Mouse (Mus musculus): Measurements from ENCODE around the gene Hsp90b1.
"Not testable (repeated sequence)": the region's sequence is repeated elsewhere in the genome, so short reads cannot be mapped to it uniquely, and the experiment has no call there.

Hsp90b1 gene

DNA sequence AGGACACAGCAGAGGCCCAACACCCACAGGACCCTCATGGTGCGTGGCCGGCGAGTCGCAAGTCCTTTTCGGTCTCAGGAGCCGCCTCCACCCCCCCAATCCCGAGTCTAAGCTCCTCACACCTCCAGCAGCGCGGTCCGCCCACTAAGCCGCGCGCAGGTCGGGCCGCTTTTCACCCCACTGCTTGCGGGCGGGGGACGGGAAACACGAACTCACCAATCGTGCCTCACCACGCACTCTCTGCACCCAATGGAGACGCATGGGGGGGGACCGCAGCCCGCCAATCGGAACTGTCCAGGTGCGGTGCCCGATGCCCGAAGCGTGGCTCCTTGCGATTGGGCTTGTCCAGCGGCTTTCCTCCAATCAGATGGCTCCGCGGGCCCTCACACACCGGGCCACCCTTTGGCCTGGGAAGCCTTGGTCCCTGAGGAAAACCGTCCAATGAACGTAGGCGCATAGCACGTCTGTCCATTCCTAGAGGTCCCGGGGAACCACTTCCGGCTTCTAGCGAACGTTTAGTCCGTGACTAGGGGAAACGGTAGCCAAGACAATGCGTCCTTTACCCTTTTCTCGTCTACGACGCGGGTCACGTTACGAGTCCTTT is at the start of gene Hsp90b1, which contains the start of gene Ttc41:
Hsp90b1 (minus strand) TSS at position 192 of the 604 bp plus-strand sequence.
Ttc41 (plus strand) TSS at position 494 of the 604 bp plus-strand sequence.
- DNase-seq (ENCODE audit: low spot score): peak; percentile 94

DNA sequence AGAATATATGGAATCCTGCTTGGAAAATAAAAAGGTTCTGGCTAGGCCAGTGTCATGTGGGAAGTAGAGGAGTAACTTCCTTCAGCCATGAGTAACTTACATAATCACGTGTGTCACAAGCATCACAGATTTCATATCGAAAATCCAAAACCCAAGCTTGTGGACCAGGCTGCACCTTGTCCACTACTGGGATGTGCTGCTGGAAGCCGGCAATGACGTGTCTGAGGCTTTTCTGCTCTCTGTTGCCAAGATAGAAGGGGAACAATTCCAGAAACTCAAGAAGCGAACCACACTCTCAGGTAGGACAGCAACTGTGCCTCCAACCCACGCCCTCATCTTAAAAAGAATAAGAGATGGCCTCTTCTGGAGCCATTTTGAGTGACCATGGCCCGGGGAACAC is 39.0 kb upstream of the Hsp90b1 start:
- DNase-seq (ENCODE audit: low spot score): no peak

DNA sequence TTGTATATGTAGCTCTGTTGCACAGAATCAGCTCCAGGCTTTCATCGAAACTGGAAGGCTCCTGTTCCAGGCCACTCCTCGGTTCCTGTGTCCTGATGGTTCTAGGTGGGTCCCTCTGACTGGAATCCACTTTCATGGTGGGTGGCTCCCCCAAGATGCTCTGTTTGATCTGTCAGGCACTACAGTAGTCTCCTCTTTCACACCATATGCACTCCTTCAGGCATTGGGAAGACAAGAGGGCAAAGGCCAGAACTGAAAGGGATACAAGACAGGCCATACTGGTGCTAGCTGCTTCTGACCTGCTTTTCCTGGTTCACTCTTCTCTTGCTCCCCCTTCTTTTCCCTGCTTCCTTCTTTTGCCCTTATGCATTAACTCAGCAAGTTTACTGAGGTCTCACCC is 37.6 kb upstream of the Hsp90b1 start:
- no peak for DNase-seq (ENCODE audit: low spot score)

DNA sequence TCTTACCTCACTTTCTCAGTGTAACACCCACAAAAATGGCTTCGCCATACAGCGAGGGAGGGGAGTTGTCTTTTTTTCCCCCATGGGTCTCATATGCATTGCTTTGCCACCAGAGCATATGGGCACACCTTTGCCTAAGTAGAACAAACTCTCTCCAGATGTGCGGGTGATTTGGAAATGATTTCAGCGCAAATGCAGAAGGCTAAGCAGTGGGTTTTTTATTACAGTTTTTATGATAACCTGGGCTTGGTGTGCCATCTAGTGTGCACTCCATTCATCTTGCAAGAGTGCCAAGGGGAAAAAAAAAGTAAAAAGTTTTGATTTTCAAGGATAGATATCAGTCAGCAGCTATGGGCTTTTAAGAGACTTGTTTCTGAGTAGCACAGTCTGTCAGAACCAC is 29.7 kb upstream of the Hsp90b1 start:
- DNase-seq (ENCODE audit: low spot score): no peak

DNA sequence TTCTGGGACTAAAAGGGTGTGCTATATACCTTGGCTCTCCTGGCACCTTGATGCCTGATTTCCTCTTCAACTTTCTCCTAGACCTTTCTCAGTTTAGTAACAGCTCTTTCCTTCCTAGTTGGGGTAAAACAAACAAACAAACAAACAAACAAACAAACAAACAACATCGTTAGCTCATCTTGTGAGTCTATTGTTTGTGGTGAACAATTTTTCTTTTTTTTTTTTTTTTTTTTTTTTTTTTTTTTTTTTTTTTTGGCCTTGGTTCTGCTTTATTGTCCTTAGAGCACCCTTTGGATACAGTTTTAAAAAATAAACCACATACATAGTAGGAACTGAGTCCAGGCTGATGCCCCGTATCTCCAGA is 26.2 kb upstream of the Hsp90b1 start:
- no peak for DNase-seq (ENCODE audit: low spot score)

DNA sequence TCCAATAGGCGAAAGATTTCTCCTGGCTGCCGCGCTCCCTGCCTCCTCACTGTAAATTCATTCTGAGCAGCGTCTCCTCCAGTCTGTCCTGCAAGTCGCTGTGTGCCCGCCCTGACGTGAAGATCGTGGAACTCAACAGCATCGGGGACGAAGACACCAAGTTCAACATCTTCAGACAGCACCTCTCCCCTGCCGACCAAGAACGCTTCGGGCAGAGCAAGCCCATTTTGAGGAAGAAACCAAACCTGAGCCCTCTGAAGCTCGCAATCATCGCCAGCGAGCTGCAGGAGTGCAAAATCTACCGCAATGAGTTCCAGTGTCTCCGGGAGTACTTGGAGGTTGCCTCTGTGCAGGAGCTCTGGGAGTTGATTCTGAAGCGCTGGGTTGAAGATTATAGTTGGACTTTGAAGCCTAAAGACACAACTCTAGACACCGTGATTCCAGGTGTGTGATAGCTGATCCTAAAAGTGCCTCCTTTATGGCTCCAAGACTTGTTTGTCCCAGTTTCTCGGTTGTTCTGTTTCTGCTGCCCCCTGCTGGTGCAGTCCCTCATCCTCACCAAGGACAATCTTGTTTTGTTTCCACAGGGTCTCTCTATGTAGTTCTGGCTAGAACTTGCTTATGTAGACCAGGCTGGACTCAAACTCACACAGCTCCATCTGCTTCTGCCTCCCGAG is 25.7 kb upstream of the Hsp90b1 start:
- DNase-seq (ENCODE audit: low spot score): peak; percentile 83

DNA sequence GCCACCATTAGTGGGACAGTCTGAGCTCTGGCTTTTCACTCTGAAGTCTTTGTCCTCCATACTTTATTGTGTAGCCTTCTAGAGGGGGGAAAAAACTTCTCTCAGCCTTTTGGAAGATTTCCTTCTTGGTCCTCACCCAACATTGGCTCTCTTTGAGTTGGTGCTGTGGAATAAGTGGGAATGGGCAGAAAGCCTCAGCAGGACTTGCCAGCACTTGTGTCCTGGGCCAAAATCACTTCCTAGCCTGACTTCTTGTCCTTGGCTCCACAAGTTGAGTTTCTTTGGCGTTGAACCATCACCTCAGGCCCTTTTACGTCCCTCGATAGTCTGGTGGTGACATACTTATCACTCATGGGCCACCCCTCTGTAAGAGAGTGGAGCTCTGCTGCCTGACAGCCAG is 22.9 kb upstream of the Hsp90b1 start:
- DNase-seq (ENCODE audit: low spot score): no peak

DNA sequence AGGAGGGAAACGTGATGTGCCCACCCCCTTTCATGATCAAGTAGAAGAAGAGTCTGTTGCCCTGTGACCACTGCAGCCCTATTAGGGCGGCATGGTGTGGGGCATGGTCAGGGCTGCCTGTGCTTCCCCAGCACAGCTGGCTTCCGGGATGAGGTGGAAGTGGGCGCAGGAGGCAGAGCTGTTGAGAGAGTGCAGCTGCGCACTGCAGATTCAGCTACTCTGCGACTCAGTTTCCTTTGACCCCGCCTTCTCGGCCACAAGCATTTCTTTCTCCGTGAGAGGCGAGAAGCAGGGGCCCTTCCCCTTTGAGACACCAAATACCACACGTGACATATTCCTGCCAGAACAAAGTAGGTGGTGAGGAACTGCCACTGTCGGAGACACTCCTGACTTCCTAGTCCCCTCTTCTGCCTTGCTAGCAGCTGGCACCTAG is 22.3 kb upstream of the Hsp90b1 start:
- no peak for DNase-seq (ENCODE audit: low spot score)

DNA sequence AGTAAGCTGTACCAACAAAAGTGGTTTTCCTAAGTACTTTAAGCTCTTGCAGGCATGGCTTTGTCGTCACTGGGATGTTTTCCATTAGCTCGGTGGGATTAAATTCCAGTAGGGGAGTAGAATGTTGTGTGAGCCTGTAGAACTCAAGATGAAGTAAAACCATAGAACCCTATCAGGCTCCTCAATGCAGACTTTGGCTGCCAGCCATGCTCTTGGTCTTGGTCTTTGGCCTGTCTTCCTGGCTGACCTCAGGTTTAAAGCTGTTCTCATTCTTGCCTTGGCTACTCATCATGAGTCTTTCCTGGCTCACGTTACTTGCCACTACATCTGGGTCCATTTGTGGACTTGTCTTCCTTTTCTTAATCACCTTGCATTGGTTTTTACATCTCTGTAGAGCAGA is 6.8 kb upstream of the Hsp90b1 start:
- DNase-seq (ENCODE audit: low spot score): no peak

DNA sequence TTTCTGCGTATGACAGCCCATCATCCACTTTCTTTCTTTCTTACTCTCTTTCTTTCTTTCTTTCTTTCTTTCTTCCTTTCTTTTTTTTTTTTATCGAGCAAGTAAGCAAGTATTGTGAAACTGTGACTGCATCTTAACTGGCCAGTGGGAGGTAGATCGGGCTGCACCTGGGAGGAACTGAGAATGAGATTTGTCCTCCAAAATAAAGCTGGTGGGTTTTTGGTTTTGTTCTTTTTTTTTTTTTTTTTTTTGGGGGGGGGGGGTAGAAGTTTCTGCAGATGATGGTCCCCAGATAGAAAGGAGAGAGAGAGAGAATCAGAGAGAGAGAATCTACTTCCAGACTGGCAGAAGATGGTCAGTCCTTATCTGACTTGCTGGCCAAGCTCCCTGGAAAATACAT is 1.8 kb upstream of the Hsp90b1 start:
- DNase-seq (ENCODE audit: low spot score): no peak

DNA sequence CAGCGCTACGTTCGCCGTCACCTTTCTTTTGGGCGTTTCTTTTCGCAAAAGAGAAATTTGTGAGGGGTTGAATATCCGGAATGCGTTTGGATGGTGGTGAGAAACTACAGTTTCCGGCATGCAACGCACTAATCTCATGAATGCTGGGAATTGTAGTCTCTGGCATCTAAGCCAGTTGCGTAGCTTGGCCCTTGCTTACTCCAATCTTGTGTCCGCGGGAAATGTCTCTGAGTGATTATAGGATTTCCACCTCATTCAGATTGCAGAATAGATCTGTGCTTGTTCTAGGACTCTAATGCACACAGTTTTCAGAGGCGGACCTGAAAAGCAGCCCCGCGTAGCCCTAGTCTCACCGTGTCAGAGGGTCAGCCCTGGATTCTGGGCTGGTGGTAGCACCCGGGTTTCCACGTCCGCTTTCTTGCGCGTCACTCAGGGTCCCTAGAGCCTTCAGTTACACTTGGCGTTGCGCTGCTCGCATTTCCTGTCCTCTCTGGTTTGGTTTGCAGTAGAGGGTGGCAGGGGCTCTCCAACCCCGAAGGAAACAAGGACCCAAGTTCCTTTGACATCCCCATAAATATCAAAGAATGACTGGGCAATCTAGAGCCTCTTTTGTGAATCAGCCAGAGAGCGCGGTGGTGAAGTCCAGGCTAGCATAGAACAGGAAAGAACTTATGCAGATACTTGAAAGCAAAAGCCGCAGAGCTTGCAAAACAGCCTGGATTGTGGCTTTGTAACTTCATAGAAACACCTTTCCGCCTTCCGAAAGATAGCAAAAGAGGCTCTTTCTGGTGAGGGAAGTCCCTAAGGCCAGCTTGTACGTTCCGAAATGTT is 828 bp upstream of the Hsp90b1 start:
- no peak for DNase-seq (ENCODE audit: low spot score)

DNA sequence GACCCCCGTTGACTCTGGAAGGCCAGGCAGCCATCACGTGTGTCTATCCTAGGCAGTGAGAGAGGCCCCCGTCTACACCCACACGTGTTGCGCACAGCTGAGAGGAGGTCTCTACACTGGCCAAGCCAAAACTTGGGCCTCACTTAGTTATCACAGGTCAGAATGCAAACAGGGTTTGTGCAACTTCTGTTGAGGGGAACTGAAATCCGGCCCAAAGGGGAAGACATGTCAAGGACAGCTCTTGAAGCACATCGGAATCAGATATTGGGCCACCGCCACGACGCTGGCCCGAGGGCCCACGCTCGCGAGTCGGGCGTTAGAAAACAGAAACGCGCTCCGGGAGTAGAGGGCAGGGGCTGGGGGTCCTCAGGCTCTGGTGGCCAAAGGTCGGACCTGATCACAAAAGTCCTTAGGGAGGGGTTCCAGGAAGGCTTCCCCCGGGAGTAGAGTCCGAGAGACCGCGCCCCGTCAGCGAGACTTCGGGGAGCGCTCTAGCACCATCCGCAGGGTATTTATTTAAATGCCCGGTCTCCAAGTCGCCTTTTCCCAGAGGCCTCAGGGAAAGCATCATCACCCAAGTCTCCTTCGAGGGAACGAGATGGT is 619 bp downstream of the Hsp90b1 start:
- DNase-seq (ENCODE audit: low spot score): no peak

DNA sequence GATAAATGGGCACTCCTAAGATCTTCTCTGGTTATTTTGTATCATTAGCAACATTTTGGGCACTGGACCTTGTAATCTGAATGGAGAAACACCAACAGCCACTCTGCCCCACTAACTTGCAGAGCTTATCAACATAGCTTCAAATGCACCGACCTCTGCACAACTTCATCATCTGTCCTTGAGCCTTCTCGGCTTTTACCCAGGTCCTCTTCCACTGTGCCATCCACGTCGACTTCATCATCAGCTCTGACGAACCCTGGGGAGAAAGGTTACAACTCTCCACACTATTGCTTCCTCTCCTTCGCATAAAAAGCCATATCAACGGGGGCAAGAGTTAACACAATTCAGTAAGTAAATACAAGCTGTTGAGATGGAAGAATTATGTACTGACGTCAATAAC is 1.2 kb downstream of the Hsp90b1 start:
- no peak for DNase-seq (ENCODE audit: low spot score)

DNA sequence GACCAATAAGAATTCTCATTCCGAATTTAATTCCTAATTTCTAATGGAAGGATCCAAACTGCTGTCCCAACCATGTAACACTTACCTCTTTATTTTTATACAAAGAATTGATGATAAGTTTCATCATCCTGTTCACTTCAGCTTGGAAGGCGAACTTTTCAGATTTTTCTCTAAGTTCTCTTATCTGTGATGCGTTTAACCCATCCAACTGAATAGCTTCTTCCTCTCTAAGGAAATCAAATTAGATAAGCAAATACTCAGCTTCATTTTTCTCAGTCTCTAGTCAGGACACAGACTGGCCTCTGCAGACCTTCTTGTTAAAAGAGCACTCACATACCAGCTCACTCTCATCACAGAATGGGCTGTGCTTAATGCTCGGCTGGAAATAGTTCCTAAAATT is 1.9 kb downstream of the Hsp90b1 start:
- DNase-seq (ENCODE audit: low spot score): no peak

DNA sequence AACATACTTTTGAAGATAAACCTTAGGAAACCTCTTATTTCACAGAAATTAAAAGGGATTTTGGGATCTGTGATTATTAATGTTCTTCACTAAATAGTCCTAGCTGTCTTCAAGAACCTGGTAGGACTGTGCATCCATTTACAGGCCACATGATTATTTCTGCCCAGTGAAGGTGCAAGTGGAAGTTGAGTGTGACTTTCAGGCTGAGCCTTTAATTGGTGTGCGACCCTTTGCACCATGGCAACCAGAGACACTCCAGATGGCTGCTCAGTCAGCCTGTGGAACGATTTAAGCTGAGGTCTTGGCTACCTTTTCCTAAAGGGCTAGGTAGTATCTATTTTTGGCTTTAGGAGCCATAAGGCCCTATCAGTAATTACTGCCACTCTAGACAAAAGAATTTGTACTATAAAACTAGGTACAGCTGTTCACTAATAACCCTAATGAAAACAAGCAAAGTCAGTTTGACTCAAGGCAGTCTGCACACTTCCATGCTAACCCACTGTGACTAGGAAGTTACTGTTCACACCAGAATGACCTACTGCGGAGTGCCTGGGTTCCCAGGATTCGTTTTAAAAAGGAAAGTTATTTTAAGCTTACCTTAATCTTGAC is 2.9 kb downstream of the Hsp90b1 start:
- DNase-seq (ENCODE audit: low spot score): no peak

DNA sequence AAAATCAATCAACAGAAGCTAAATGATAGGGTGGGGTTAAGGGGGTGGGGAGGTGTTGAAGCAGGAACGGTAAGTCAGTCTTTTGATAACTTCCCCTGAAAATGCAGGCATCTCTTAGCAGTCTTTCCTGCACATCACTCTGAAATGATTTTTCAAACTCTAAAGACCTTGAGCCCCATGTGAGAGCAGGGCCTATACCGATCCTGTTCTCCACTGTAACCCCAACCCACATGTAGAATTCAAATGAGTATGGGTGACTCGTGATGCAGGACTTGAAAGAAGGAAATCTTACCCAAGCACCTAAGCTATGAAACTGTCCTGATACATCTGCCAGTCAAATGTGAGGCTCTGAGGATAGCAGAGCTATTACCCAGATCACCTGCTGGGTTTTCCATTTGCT is 4.3 kb downstream of the Hsp90b1 start:
- DNase-seq (ENCODE audit: low spot score): no peak

DNA sequence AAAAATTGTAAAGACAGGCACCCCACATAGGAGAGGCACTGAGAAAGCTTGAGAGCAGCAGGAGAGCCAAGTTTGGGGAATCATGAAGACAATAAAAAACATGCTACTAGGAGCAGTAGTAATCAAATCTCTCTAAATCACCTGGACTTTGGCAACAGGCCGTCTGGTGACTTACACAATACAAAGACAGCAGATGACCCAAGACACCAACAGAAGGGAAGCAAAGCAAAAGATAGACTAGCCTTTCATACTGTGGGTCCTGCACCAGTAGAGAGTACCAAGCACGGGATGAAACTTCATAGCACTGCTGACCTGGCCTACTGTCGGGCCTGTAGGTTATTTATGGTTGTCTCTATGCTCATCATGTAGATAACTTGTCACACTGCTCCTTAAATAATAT is 5.1 kb downstream of the Hsp90b1 start:
- DNase-seq (ENCODE audit: low spot score): no peak

DNA sequence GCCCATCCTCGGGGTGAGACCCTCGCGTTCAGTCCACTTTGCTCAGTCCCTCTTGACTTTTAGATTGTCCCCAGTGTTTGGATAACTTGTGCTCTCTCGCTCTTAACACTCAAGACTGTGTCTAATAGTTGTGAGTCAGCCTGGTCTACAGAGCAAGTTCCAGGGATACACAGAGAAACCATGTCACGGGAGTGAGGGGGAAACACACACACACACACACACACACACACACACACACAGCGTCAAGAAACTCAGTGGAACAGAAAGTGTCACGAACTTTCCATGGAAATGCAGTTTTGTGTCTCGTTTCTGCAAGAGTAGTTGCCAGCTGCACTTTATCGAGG is 19.3 kb downstream of the Hsp90b1 start:
- DNase-seq (ENCODE audit: low spot score): not testable (repeated sequence)

DNA sequence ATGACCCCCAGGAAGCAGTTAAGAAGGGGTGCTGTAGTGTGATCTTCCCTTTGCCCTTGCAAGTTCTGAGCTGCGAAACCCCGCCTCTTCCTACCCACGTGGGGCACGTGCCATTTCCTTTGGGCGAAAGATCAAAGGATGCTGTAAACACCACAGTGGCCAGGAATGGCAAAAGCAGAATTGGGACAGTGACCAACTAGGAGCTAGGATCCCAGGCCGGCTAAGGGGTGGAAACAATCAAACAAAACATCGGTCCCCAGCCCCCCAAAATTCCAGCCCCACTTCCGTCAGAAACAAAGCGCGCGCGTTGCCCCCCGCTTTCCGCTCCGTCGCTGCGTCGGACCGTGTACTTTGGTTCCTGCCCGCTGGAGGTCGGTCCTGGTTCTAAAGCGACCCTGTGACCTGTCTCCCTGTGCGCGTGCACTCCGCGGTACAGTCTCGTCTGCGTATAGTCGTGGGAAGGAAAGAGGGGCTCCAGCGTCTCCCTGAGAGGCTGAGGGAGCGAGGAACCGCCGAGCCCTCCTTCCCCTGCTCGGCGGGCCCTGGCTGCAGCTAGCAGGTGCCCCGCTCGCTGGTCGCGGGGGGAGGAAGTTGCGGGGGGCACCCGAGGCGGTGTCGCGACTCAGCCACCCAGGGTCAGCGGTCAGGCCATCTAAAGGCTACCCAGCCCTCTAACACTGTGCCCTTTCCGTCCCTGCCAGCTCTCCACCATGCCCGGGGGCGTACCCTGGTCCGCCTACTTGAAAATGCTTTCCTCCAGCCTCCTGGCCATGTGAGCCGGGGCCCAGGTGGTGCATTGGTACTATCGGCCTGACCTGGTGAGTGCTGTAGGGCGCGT is 19.9 kb downstream of the Hsp90b1 start:
- DNase-seq (ENCODE audit: low spot score): peak; percentile 75

DNA sequence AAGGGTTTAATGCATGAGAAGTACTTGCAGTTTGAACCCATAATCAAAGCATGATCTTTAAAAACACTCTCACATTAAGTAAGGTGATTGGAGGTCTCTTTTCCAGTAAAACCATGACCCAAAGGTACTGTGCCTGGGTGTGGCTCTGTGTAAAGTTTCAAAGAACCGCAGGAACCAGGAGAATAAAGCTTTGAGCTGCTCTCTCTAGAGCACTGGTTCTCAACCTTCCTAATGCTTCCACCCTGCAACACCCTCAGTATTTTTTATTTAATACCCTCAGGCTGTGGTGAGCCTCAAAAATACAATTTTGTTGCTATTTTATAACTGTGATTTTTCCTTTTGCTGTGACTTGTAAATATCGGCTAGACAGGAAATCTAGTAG is 20.5 kb downstream of the Hsp90b1 start:
- DNase-seq (ENCODE audit: low spot score): not testable (repeated sequence)

DNA sequence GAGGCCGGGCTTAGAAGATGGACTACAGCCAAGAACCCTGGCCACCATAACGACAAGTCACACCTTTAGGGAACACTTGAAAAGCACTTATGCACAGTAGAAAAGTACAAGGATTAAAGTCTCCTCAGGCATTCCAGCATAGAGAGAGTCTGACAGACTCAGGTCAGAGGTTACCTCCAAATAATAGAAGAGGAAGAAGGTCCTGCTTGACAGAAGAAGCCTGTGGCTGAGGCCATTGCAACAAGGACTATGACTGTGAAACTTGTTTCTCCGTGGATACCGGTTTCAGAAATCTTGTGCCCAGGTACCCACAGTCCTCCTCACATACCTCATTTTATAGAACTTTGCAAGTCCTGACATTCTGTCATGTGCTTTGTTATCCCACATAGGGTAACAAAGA is 34.8 kb downstream of the Hsp90b1 start:
- not testable (repeated sequence) for DNase-seq (ENCODE audit: low spot score)

Measured in ovary, postnatal 14 days (tissue).